Mouse (Mus musculus): ENCODE measurements around the gene Slc12a1. TPM values are rescaled to one million over a fixed set of nuclear protein-coding genes. Genes with fewer than 3 reads are reported as not detected.
A peak's percentile ranks its signal among the peaks of the same experiment; 100 is the strongest.

Slc12a1 gene
- polyA plus RNA-seq, 1 experiment from 2014 or later, result not detected

- H3K4me2 ChIP-seq, result peak within 1 kb of the TSS; percentile 67
- WGBS, result under 1% methylated on average over 90 of the region's 96 CpGs
- peak within 1 kb of the TSS; percentile 87 for H3K9ac ChIP-seq
- no peaks in the 10 kb centered on the region for H3K27me3 ChIP-seq
- peak; percentile 99 for ATAC-seq
- H3K4me1 ChIP-seq, result peaks cover 30% of the 10 kb centered on the region
- H3K4me3 ChIP-seq, result peak within 1 kb of the TSS; percentile 70
- H3K27ac ChIP-seq, result peak within 1 kb of the TSS; percentile 84
- H3K9me3 ChIP-seq (replicated peaks), result no peaks in the 10 kb centered on the region
- H3K36me3 ChIP-seq (ENCODE audit: poor library complexity, severe bottlenecking), result peaks cover 24% of the 10 kb centered on the region
These were observed 95.0 kb downstream of the Slc12a1 start, which contains the start of gene Dut for GRCm38 (mm10) chr2:125247108-125247961. Gene Dut, plus strand, starts transcription at chr2:125247190.

GRCm38 (mm10) chr2:125247962-125248235, 95.6 kb downstream of the Slc12a1 start:
- no peaks in the 10 kb centered on the region for H3K27me3 ChIP-seq
- peak overlapping the region; percentile 67 for H3K4me2 ChIP-seq
- H3K27ac ChIP-seq, result peak overlapping the region; percentile 84
- H3K9ac ChIP-seq, result peak overlapping the region; percentile 87
- H3K36me3 ChIP-seq (ENCODE audit: poor library complexity, severe bottlenecking), result peaks cover 28% of the 10 kb centered on the region
- H3K4me3 ChIP-seq, result peak overlapping the region; percentile 70
- under 1% methylated on average over 9 of the region's 9 CpGs for WGBS
- no peak; the same call in 1 of the 2 replicates for ATAC-seq
- H3K9me3 ChIP-seq (replicated peaks), result no peaks in the 10 kb centered on the region
- peaks cover 30% of the 10 kb centered on the region for H3K4me1 ChIP-seq

- Histone ChIP-seq H3K27ac (peak overlapping the region; percentile 84), H3K27me3 (no peaks in the 10 kb centered on the region), H3K4me3 (peak overlapping the region; percentile 70), H3K4me1 (peaks cover 30% of the 10 kb centered on the region), H3K4me2 (peak overlapping the region; percentile 67), H3K9me3 (replicated peaks) (no peaks in the 10 kb centered on the region), H3K9ac (peak overlapping the region; percentile 87), H3K36me3 (ENCODE audit: poor library complexity, severe bottlenecking) (peaks cover 31% of the 10 kb centered on the region)
- under 1% methylated on average over 8 of the region's 8 CpGs for WGBS
- no peak for ATAC-seq
These were observed 96.0 kb downstream of the Slc12a1 start for GRCm38 (mm10) chr2:125248256-125248655.

GRCm38 (mm10) chr2:125249339-125249738, 97.0 kb downstream of the Slc12a1 start:
- Histone ChIP-seq H3K9ac (0 out of 2 replicates have a peak overlapping the region, but pooled peaks have one; percentile 87), H3K4me3 (peak overlapping the region; percentile 70), H3K4me1 (peaks cover 30% of the 10 kb centered on the region)

GRCm38 (mm10) chr2:125249874-125250273, 97.6 kb downstream of the Slc12a1 start:
- peaks cover 47% of the 10 kb centered on the region for H3K36me3 ChIP-seq (ENCODE audit: poor library complexity, severe bottlenecking)
- 0 out of 2 replicates have a peak, but pooled peaks cover 4% of the 10 kb centered on the region for H3K9me3 ChIP-seq (replicated peaks)
- 93% methylated on average over 4 of the region's 4 CpGs for WGBS
- no peak overlapping the region for H3K9ac ChIP-seq
- H3K27ac ChIP-seq, result no peak overlapping the region
- peaks cover 30% of the 10 kb centered on the region for H3K4me1 ChIP-seq
- no peaks in the 10 kb centered on the region for H3K27me3 ChIP-seq
- peak overlapping the region; percentile 67 for H3K4me2 ChIP-seq
- no peak for ATAC-seq
- no peak overlapping the region for H3K4me3 ChIP-seq

More at GRCm38 (mm10) chr2:125249339-125249738, 97.0 kb downstream of the Slc12a1 start:
- 80% methylated on average over 4 of the region's 4 CpGs for whole genome bisulfite sequencing
- no peak for ATAC-seq
- Histone ChIP-seq H3K27me3 (no peaks in the 10 kb centered on the region), H3K36me3 (ENCODE audit: poor library complexity, severe bottlenecking) (peaks cover 42% of the 10 kb centered on the region), H3K4me2 (peak overlapping the region; percentile 67), H3K27ac (no peak overlapping the region), H3K9me3 (replicated peaks) (0 out of 2 replicates have a peak, but pooled peaks cover 4% of the 10 kb centered on the region)

- 90% methylated on average over 4 of the region's 4 CpGs for WGBS
- H3K9ac ChIP-seq, result no peak overlapping the region
- peaks cover 23% of the 10 kb centered on the region for H3K4me1 ChIP-seq
- 0 out of 2 replicates have a peak, but pooled peaks cover 4% of the 10 kb centered on the region for H3K9me3 ChIP-seq (replicated peaks)
- no peak for ATAC-seq
- no peaks in the 10 kb centered on the region for H3K27me3 ChIP-seq
- H3K4me2 ChIP-seq, result no peak overlapping the region
- peaks cover 59% of the 10 kb centered on the region for H3K36me3 ChIP-seq (ENCODE audit: poor library complexity, severe bottlenecking)
- no peak overlapping the region for H3K27ac ChIP-seq
- H3K4me3 ChIP-seq, result no peak overlapping the region
These were observed 99.5 kb downstream of the Slc12a1 start for GRCm38 (mm10) chr2:125251781-125252180.

- 0 out of 2 replicates have a peak, but pooled peaks cover 4% of the 10 kb centered on the region for H3K9me3 ChIP-seq (replicated peaks)
- H3K27me3 ChIP-seq, result no peaks in the 10 kb centered on the region
- 79% methylated on average over 2 of the region's 2 CpGs for WGBS
- peaks cover 23% of the 10 kb centered on the region for H3K4me1 ChIP-seq
- H3K9ac ChIP-seq, result no peak overlapping the region
- H3K4me3 ChIP-seq, result no peak overlapping the region
- peaks cover 64% of the 10 kb centered on the region for H3K36me3 ChIP-seq (ENCODE audit: poor library complexity, severe bottlenecking)
- no peak for ATAC-seq
- H3K4me2 ChIP-seq, result no peak overlapping the region
- no peak overlapping the region for H3K27ac ChIP-seq
These were observed 100.0 kb downstream of the Slc12a1 start for GRCm38 (mm10) chr2:125252275-125252674.

- Histone ChIP-seq H3K27ac (no peak overlapping the region), H3K4me2 (no peak overlapping the region), H3K36me3 (ENCODE audit: poor library complexity, severe bottlenecking) (peaks cover 75% of the 10 kb centered on the region), H3K27me3 (no peaks in the 10 kb centered on the region), H3K4me1 (peaks cover 16% of the 10 kb centered on the region), H3K9me3 (replicated peaks) (0 out of 2 replicates have a peak, but pooled peaks cover 4% of the 10 kb centered on the region), H3K9ac (no peak overlapping the region), H3K4me3 (no peak overlapping the region)
- no peak for ATAC-seq
- 94% methylated on average over 6 of the region's 6 CpGs for WGBS
These were observed 101.4 kb downstream of the Slc12a1 start for GRCm38 (mm10) chr2:125253699-125254098.

- Histone ChIP-seq H3K4me2 (no peak overlapping the region), H3K9me3 (replicated peaks) (0 out of 2 replicates have a peak, but pooled peaks cover 4% of the 10 kb centered on the region), H3K27ac (no peak overlapping the region)
These were observed 102.3 kb downstream of the Slc12a1 start for GRCm38 (mm10) chr2:125254630-125255029.

GRCm38 (mm10) chr2:125255886-125256285, 103.6 kb downstream of the Slc12a1 start:
- Histone ChIP-seq H3K4me3 (no peak overlapping the region), H3K9me3 (replicated peaks) (0 out of 2 replicates have a peak, but pooled peaks cover 4% of the 10 kb centered on the region), H3K27ac (no peak overlapping the region), H3K4me2 (no peak overlapping the region), H3K4me1 (no peaks in the 10 kb centered on the region), H3K27me3 (no peaks in the 10 kb centered on the region), H3K9ac (no peak overlapping the region), H3K36me3 (ENCODE audit: poor library complexity, severe bottlenecking) (peaks cover 70% of the 10 kb centered on the region)
- no peak for ATAC-seq
- WGBS, result 89% methylated on average over 3 of the region's 3 CpGs

More at GRCm38 (mm10) chr2:125254630-125255029, 102.3 kb downstream of the Slc12a1 start:
- Histone ChIP-seq H3K27me3 (no peaks in the 10 kb centered on the region), H3K4me1 (peaks cover 7% of the 10 kb centered on the region; the same call in 1 of the 2 replicates), H3K9ac (no peak overlapping the region), H3K4me3 (no peak overlapping the region), H3K36me3 (ENCODE audit: poor library complexity, severe bottlenecking) (peaks cover 79% of the 10 kb centered on the region)
- no peak for ATAC-seq
- WGBS, result 91% methylated on average over 3 of the region's 3 CpGs

GRCm38 (mm10) chr2:125259230-125260120, 107.2 kb downstream of the Slc12a1 start:
- 0 out of 2 replicates have a peak, but pooled peaks cover 4% of the 10 kb centered on the region for H3K4me1 ChIP-seq
- no peaks in the 10 kb centered on the region for H3K9me3 ChIP-seq (replicated peaks)
- peaks cover 36% of the 10 kb centered on the region for H3K36me3 ChIP-seq (ENCODE audit: poor library complexity, severe bottlenecking)
- H3K4me2 ChIP-seq, result no peak overlapping the region
- no peak overlapping the region for H3K4me3 ChIP-seq
- WGBS, result 85% methylated on average over 14 of the region's 14 CpGs
- no peak overlapping the region for H3K27ac ChIP-seq
- H3K27me3 ChIP-seq, result no peaks in the 10 kb centered on the region
- H3K9ac ChIP-seq, result no peak overlapping the region
- no peak for ATAC-seq
